Mouse (Mus musculus) forebrain, embryonic 15.5 days (tissue): ENCODE results near the gene Anks1. TPM values are rescaled to one million over a fixed set of nuclear protein-coding genes. Genes with fewer than 3 reads are reported as not detected.

Source experiments
- ATAC-seq: fragments of 200-750 bp; cut with Nextera tagmentation; replicated peaks from 2 replicates; pipeline ENCODE4 v1.8.0; 2017; ENCODE audit warnings: mild to moderate bottlenecking, moderate TSS enrichment, moderate library complexity
- H3K27ac ChIP-seq: fragments of 300-500 bp; sonication (generic); replicated peaks from 2 replicates; pipeline ENCODE4 v1.5.1; 2015; ENCODE audit warnings: mild to moderate bottlenecking, inconsistent platforms
- H3K27me3 ChIP-seq: fragments of 300-500 bp; sonication (generic); 2 replicates; pipeline ENCODE4 v1.6.1; 2015; ENCODE audit warnings: inconsistent platforms
- H3K36me3 ChIP-seq: fragments of 300-500 bp; sonication (generic); 2 replicates; pipeline ENCODE4 v1.6.1; 2015; ENCODE audit warnings: mild to moderate bottlenecking, inconsistent platforms
- H3K4me1 ChIP-seq: fragments of 300-500 bp; sonication (generic); 2 replicates; pipeline ENCODE4 v1.6.1; 2015; ENCODE audit warnings: inconsistent platforms
- H3K4me2 ChIP-seq: fragments of 300-500 bp; sonication (generic); replicated peaks from 2 replicates; pipeline ENCODE4 v1.6.1; 2015; ENCODE audit warnings: mild to moderate bottlenecking, inconsistent platforms
- H3K4me3 ChIP-seq: fragments of 300-500 bp; sonication (generic); 2 replicates; pipeline ENCODE4 v1.5.1; 2015; ENCODE audit warnings: mild to moderate bottlenecking, inconsistent platforms
- H3K9ac ChIP-seq: fragments of 300-500 bp; sonication (generic); replicated peaks from 2 replicates; pipeline ENCODE4 v1.6.1; 2015; ENCODE audit warnings: mild to moderate bottlenecking, inconsistent platforms
- H3K9me3 ChIP-seq: fragments of 300-500 bp; sonication (generic); 2 replicates; pipeline ENCODE4 v1.6.1; 2016; ENCODE audit warnings: inconsistent platforms
- WGBS: fragments of 180-500 bp; shearing (Covaris S2); methylation state at CpG from one replicate; pipeline ENCODE4 v1.1.7; 2015; ENCODE audit warnings: mixed read lengths; 5-methylcytosine and 5-hydroxymethylcytosine counted together
- polyA plus RNA-seq: library from polyadenylated mRNA; unstranded; fragments of >200 nt; fragmentation: Nextera tagmentation; extraction: Ambion mirVana; gene quantifications from 2 replicates; pipeline ENCODE4 v1.2.1, GENCODE M21; 2015

Gene Anks1
- polyA plus RNA-seq, 1 experiment from 2014 or later = 35.3 TPM

GRCm38 (mm10) chr17:27908206-27908887 lies 759 bp upstream of the Anks1 start:
- no peaks in the 10 kb centered on the region for H3K9me3 ChIP-seq
- no peak for ATAC-seq
- H3K4me1 ChIP-seq = peaks cover 44% of the 10 kb centered on the region

DNA sequence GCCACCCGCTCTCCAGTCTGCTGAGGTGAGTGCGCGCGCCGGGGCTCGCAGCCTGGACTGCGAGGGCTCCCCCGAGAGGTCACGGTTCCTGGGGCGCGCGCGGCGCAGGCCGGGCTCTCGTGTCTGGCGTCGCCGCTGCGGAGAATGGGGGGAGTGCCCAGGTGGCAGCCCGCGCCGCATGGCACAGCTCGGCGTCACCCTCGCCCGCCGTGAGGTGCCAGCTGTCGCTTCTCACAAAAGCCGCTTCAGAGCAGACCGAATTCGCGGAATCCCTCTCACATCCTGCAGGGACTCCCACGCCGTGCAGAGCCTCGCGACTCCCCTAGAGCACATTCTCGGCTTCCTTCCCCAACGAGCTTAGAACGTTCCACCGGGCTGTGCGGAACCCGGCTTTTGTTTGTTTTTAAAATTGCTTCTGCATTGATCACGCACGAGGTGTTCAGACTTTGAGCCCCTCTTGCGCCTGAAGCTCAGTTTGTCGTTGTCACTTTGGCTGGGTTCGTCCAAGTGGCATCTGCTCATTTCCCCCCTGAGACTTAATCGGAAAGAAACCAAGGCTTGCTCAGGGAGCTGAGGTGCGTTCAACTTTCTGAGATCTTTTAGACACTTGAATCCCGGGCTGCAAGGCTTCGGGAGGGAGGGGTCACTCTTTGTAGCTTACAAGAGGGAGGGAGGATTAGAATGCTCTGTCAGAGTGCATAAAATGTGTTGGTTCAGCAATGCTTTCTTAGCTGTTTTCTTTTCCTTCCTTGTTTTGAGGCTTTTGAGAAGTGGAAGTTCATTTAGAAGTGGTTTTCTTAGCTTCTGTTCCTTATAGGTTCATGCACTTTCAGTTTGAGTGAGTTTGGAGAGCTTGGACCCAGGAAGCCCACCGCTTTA lies 755 bp downstream of the Anks1 start, which contains the start of gene Taf11:
Gene Taf11 (minus strand): TSS at position 223 of the 879 bp plus-strand sequence.
- Histone ChIP-seq H3K9ac (peak within 1 kb of the TSS; percentile 71), H3K9me3 (no peaks in the 10 kb centered on the region), H3K4me1 (peaks cover 44% of the 10 kb centered on the region), H3K4me2 (peak within 1 kb of the TSS; percentile 93), H3K27ac (peak within 1 kb of the TSS; percentile 88), H3K4me3 (peak within 1 kb of the TSS; percentile 98), H3K27me3 (no peaks in the 10 kb centered on the region), H3K36me3 (peaks cover 2% of the 10 kb centered on the region; the same call in 1 of the 2 replicates)
- ATAC-seq = peak; percentile 67
- 1% methylated on average over 51 of the region's 53 CpGs for WGBS

More at GRCm38 (mm10) chr17:27908206-27908887, 759 bp upstream of the Anks1 start:
- H3K4me3 ChIP-seq = peak overlapping the region; percentile 98
- peak overlapping the region; percentile 93 for H3K4me2 ChIP-seq
- peak overlapping the region; percentile 71 for H3K9ac ChIP-seq
- no peaks in the 10 kb centered on the region for H3K27me3 ChIP-seq
- peak overlapping the region; percentile 88 for H3K27ac ChIP-seq
- 0% methylated on average over 12 of the region's 12 CpGs for WGBS
- H3K36me3 ChIP-seq = peaks cover 11% of the 10 kb centered on the region

GRCm38 (mm10) chr17:27911371-27911770 lies 2.3 kb downstream of the Anks1 start:
- ATAC-seq = no peak
- Histone ChIP-seq H3K27ac (no peak overlapping the region), H3K9me3 (no peaks in the 10 kb centered on the region), H3K9ac (no peak overlapping the region), H3K4me2 (no peak overlapping the region), H3K4me3 (no peak overlapping the region), H3K36me3 (no peaks in the 10 kb centered on the region), H3K27me3 (no peaks in the 10 kb centered on the region), H3K4me1 (peaks cover 36% of the 10 kb centered on the region)
- WGBS = 91% methylated on average over 7 of the region's 7 CpGs

GRCm38 (mm10) chr17:27914742-27915141 lies 5.6 kb downstream of the Anks1 start:
- no peak for ATAC-seq
- no peak overlapping the region for H3K27ac ChIP-seq

DNA sequence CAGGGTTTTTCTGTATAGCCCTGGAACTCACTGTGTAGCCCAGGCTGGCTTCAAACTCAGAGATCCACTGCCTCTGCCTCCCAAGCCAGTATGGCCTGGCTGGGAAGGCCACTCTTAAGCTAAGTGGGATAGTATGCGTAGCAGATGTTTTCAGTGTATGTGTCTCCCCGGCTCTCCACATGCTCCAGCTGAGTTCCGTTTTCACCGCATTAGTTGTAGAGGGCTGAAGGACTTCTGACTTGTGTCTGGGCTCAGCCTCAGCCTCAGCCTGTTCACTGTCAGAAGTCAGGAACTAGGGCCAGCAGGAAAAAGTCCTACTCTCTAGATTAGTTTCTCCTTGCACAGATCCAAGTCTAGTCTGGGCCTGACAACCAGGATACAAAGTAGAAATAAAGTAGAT lies 7.3 kb downstream of the Anks1 start:
- H3K4me3 ChIP-seq = no peak overlapping the region
- no peaks in the 10 kb centered on the region for H3K36me3 ChIP-seq
- H3K9me3 ChIP-seq = no peaks in the 10 kb centered on the region
- no peaks in the 10 kb centered on the region for H3K27me3 ChIP-seq
- ATAC-seq = no peak
- no peak overlapping the region for H3K9ac ChIP-seq
- peaks cover 2% of the 10 kb centered on the region; the same call in 1 of the 2 replicates for H3K4me1 ChIP-seq
- H3K4me2 ChIP-seq = no peak overlapping the region
- H3K27ac ChIP-seq = no peak overlapping the region
- WGBS = 84% methylated on average over 4 of the region's 4 CpGs

More at GRCm38 (mm10) chr17:27914742-27915141, 5.6 kb downstream of the Anks1 start:
- Histone ChIP-seq H3K4me1 (peaks cover 18% of the 10 kb centered on the region), H3K4me3 (no peak overlapping the region), H3K4me2 (no peak overlapping the region), H3K36me3 (no peaks in the 10 kb centered on the region), H3K27me3 (no peaks in the 10 kb centered on the region), H3K9me3 (no peaks in the 10 kb centered on the region), H3K9ac (no peak overlapping the region)
- 84% methylated on average over 4 of the region's 4 CpGs for WGBS

- no peaks in the 10 kb centered on the region for H3K27me3 ChIP-seq
- no peak overlapping the region for H3K9ac ChIP-seq
- H3K9me3 ChIP-seq = no peaks in the 10 kb centered on the region
- 80% methylated on average over 4 of the region's 4 CpGs for WGBS
- no peak for ATAC-seq
- no peak overlapping the region for H3K4me2 ChIP-seq
- H3K4me1 ChIP-seq = peaks cover 14% of the 10 kb centered on the region
- no peaks in the 10 kb centered on the region for H3K36me3 ChIP-seq
- H3K4me3 ChIP-seq = no peak overlapping the region
- H3K27ac ChIP-seq = no peak overlapping the region
Measured at GRCm38 (mm10) chr17:27920676-27921075, 11.6 kb downstream of the Anks1 start.

- Histone ChIP-seq H3K4me2 (no peak overlapping the region), H3K9me3 (no peaks in the 10 kb centered on the region), H3K4me3 (no peak overlapping the region), H3K4me1 (peaks cover 21% of the 10 kb centered on the region), H3K27me3 (no peaks in the 10 kb centered on the region), H3K9ac (no peak overlapping the region; the same call in 1 of the 2 replicates), H3K27ac (peak overlapping the region; percentile 66), H3K36me3 (no peaks in the 10 kb centered on the region)
- ATAC-seq = no peak; the same call in 1 of the 2 replicates
- WGBS = 68% methylated on average over 11 of the region's 11 CpGs
Measured at GRCm38 (mm10) chr17:27922174-27922712, 13.1 kb downstream of the Anks1 start.

- ATAC-seq = no peak
- no peak overlapping the region for H3K9ac ChIP-seq
- WGBS = 87% methylated on average over 4 of the region's 4 CpGs
- H3K27me3 ChIP-seq = no peaks in the 10 kb centered on the region
- H3K4me3 ChIP-seq = no peak overlapping the region
- H3K9me3 ChIP-seq = no peaks in the 10 kb centered on the region
- peaks cover 21% of the 10 kb centered on the region for H3K4me1 ChIP-seq
- no peak overlapping the region for H3K4me2 ChIP-seq
- H3K36me3 ChIP-seq = no peaks in the 10 kb centered on the region
- no peak overlapping the region for H3K27ac ChIP-seq
Measured at GRCm38 (mm10) chr17:27925054-27925453, 15.9 kb downstream of the Anks1 start.

GRCm38 (mm10) chr17:27925504-27925903 lies 16.4 kb downstream of the Anks1 start:
- Histone ChIP-seq H3K4me1 (peaks cover 21% of the 10 kb centered on the region), H3K9me3 (no peaks in the 10 kb centered on the region), H3K27ac (no peak overlapping the region), H3K27me3 (no peaks in the 10 kb centered on the region), H3K36me3 (no peaks in the 10 kb centered on the region), H3K9ac (no peak overlapping the region), H3K4me3 (no peak overlapping the region), H3K4me2 (no peak overlapping the region)
- WGBS = 76% methylated on average over 7 of the region's 7 CpGs
- no peak for ATAC-seq

DNA sequence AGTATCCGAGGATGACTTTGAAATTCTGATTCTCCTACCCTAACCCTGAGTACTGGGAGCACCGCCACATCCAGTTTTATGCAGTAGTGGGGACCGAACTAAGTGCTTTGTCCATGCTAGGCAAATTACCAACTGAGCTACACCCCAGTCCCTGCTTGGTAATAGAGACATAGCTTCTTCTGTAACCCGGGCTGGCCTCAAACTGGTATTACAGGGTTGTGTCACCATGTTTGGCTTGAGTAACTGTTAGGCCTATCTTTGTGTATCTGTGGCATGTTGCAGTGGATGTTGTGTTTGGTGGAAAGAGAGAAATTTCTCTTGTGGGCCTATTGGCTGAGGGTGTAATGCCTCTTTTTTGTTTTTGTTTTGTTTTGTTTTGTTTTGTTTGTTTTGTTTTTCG lies 21.2 kb downstream of the Anks1 start:
- ATAC-seq = no peak

DNA sequence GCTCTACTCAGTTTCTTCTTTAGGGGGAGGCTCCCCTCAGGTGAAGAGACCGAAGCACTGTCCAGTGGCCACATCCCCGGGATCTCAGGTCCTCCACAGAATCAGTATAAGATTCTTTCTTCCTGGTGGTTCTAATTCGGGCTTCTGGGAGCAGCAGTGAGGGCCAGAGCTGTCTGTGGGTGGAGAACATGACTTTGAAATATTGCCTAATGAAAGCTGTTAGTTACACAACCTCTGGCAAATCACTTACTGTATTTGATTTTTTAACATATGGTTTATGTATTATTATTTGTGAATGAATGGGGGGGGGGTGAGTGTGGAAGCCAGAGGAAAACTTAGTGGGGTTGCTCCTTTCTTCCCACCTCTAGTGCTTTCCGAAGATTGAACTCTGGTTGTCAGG lies 22.7 kb downstream of the Anks1 start:
- H3K27ac ChIP-seq = no peak overlapping the region
- no peak overlapping the region for H3K4me3 ChIP-seq
- no peaks in the 10 kb centered on the region for H3K36me3 ChIP-seq
- no peaks in the 10 kb centered on the region for H3K27me3 ChIP-seq
- no peak overlapping the region for H3K9ac ChIP-seq
- no peaks in the 10 kb centered on the region; the same call in 1 of the 2 replicates for H3K4me1 ChIP-seq
- no peak for ATAC-seq
- H3K9me3 ChIP-seq = no peaks in the 10 kb centered on the region
- 92% methylated on average over 4 of the region's 4 CpGs for WGBS
- no peak overlapping the region for H3K4me2 ChIP-seq

More for the DNA sequence above, 21.2 kb downstream of the Anks1 start:
- Histone ChIP-seq H3K27ac (no peak overlapping the region), H3K9ac (no peak overlapping the region), H3K9me3 (no peaks in the 10 kb centered on the region), H3K4me3 (no peak overlapping the region), H3K36me3 (no peaks in the 10 kb centered on the region), H3K4me1 (peaks cover 8% of the 10 kb centered on the region), H3K27me3 (no peaks in the 10 kb centered on the region), H3K4me2 (no peak overlapping the region)
- 93% methylated on average over 5 of the region's 5 CpGs for WGBS
